Mouse (Mus musculus) heart, embryonic 16.5 days (tissue): Measurements from ENCODE around the gene Cpa5. TPM values are rescaled to one million over a fixed set of nuclear protein-coding genes. Genes with fewer than 3 reads are reported as not detected.

ENCODE experiments used
- ATAC-seq: fragments of 200-750 bp; cut with Nextera tagmentation; replicated peaks from 2 replicates; pipeline ENCODE4 v1.8.0; 2017; ENCODE audit warnings: moderate number of reproducible peaks; ENCODE audit not compliant: insufficient read depth, low FRiP score; ENCODE audit errors: extremely low read depth
- H3K27ac ChIP-seq: fragments of 300-500 bp; sonication (generic); 2 replicates; pipeline ENCODE4 v1.5.1; 2014; ENCODE audit warnings: mild to moderate bottlenecking, low read length, control low read depth, moderate library complexity
- H3K27me3 ChIP-seq: fragments of 300-500 bp; sonication (generic); 2 replicates; pipeline ENCODE4 v1.6.1; 2014; ENCODE audit warnings: low read length, mixed read lengths; ENCODE audit not compliant: control insufficient read depth, insufficient read depth
- H3K36me3 ChIP-seq: fragments of 300-500 bp; sonication (generic); 2 replicates; pipeline ENCODE4 v1.6.1; 2014; ENCODE audit not compliant: control insufficient read depth, insufficient read depth
- H3K4me1 ChIP-seq: fragments of 300-500 bp; sonication (generic); 2 replicates; pipeline ENCODE4 v1.6.1; 2014; ENCODE audit warnings: low read length, mixed read lengths; ENCODE audit not compliant: control insufficient read depth, insufficient read depth
- H3K4me2 ChIP-seq: fragments of 300-500 bp; sonication (generic); 2 replicates; pipeline ENCODE4 v1.6.1; 2014; ENCODE audit warnings: low read depth, mild to moderate bottlenecking, control low read depth, low read length
- H3K4me3 ChIP-seq: fragments of 300-500 bp; sonication (generic); 2 replicates; pipeline ENCODE4 v1.5.1; 2014; ENCODE audit warnings: mild to moderate bottlenecking, control low read depth, low read length
- H3K9ac ChIP-seq: fragments of 300-500 bp; sonication (generic); 2 replicates; pipeline ENCODE4 v1.6.1; 2014; ENCODE audit warnings: low read length, control low read depth
- H3K9me3 ChIP-seq: fragments of 300-500 bp; sonication (generic); replicated peaks from 2 replicates; pipeline ENCODE4 v1.6.1; 2016; ENCODE audit warnings: low read length; ENCODE audit not compliant: control insufficient read depth
- WGBS: fragments of 180-500 bp; shearing (Covaris S2); extraction: QIAGEN DNeasy Blood & Tissue Kit; methylation state at CpG from one replicate; pipeline ENCODE4 v1.1.7; 2014; 5-methylcytosine and 5-hydroxymethylcytosine counted together
- polyA plus RNA-seq: library from polyadenylated mRNA; unstranded; fragments of >200 nt; fragmentation: Nextera tagmentation; extraction: Ambion mirVana; gene quantifications from 2 replicates; pipeline ENCODE4 v1.2.1, GENCODE M21; 2015

Gene Cpa5
- 0.55 and 0.59 TPM in 2 replicates for polyA plus RNA-seq

GRCm38 (mm10) chr6:30610710-30611109 is at the start of gene Cpa5:
Gene Cpa5, plus strand, starts transcription at chr6:30611010.
- H3K27ac ChIP-seq = no peak within 1 kb of the TSS
- no peaks in the 10 kb centered on the region for H3K27me3 ChIP-seq
- no peak within 1 kb of the TSS for H3K4me2 ChIP-seq
- H3K36me3 ChIP-seq = no peaks in the 10 kb centered on the region
- 96% methylated on average over 7 of the region's 7 CpGs for WGBS
- H3K4me3 ChIP-seq = no peak within 1 kb of the TSS
- H3K9me3 ChIP-seq = no peaks in the 10 kb centered on the region
- H3K4me1 ChIP-seq = no peaks in the 10 kb centered on the region
- ATAC-seq = no peak
- H3K9ac ChIP-seq = no peak within 1 kb of the TSS

- Histone ChIP-seq H3K9me3 (no peaks in the 10 kb centered on the region), H3K27ac (no peak overlapping the region), H3K4me3 (no peak overlapping the region), H3K36me3 (no peaks in the 10 kb centered on the region), H3K9ac (no peak overlapping the region), H3K4me1 (0 out of 2 replicates have a peak, but pooled peaks cover 7% of the 10 kb centered on the region), H3K4me2 (no peak overlapping the region), H3K27me3 (no peaks in the 10 kb centered on the region)
- WGBS = 67% methylated on average over 4 of the region's 4 CpGs
- ATAC-seq = no peak
These were observed 48.7 kb upstream of the Cpa5 start for GRCm38 (mm10) chr6:30562132-30562531.

- no peak for ATAC-seq
- 55% methylated on average over 6 of the region's 6 CpGs for WGBS
These were observed 47.2 kb upstream of the Cpa5 start for GRCm38 (mm10) chr6:30563575-30563974.

GRCm38 (mm10) chr6:30564051-30564450 is 46.8 kb upstream of the Cpa5 start:
- Histone ChIP-seq H3K27ac (no peak overlapping the region), H3K4me3 (no peak overlapping the region), H3K4me1 (peaks cover 12% of the 10 kb centered on the region; the same call in 1 of the 2 replicates), H3K4me2 (no peak overlapping the region), H3K36me3 (no peaks in the 10 kb centered on the region), H3K27me3 (no peaks in the 10 kb centered on the region), H3K9me3 (no peaks in the 10 kb centered on the region), H3K9ac (no peak overlapping the region)
- ATAC-seq = no peak
- WGBS = 84% methylated on average over 6 of the region's 6 CpGs

More at GRCm38 (mm10) chr6:30563575-30563974, 47.2 kb upstream of the Cpa5 start:
- peaks cover 12% of the 10 kb centered on the region; the same call in 1 of the 2 replicates for H3K4me1 ChIP-seq
- H3K36me3 ChIP-seq = no peaks in the 10 kb centered on the region
- no peaks in the 10 kb centered on the region for H3K9me3 ChIP-seq
- no peak overlapping the region for H3K4me2 ChIP-seq
- H3K27ac ChIP-seq = no peak overlapping the region
- H3K27me3 ChIP-seq = no peaks in the 10 kb centered on the region
- H3K9ac ChIP-seq = no peak overlapping the region
- no peak overlapping the region for H3K4me3 ChIP-seq

GRCm38 (mm10) chr6:30568069-30568468 is 42.7 kb upstream of the Cpa5 start, which contains the start of gene Cpa4:
Gene Cpa4, plus strand, starts transcription at chr6:30568369.
- Histone ChIP-seq H3K4me2 (no peak within 1 kb of the TSS), H3K4me3 (no peak within 1 kb of the TSS), H3K27ac (no peak within 1 kb of the TSS), H3K9ac (no peak within 1 kb of the TSS), H3K36me3 (no peaks in the 10 kb centered on the region), H3K27me3 (no peaks in the 10 kb centered on the region), H3K9me3 (no peaks in the 10 kb centered on the region), H3K4me1 (peaks cover 27% of the 10 kb centered on the region)
- ATAC-seq = no peak
- 62% methylated on average over 5 of the region's 5 CpGs for WGBS

- no peak overlapping the region for H3K9ac ChIP-seq
- ATAC-seq = no peak
- H3K4me2 ChIP-seq = no peak overlapping the region
- H3K27ac ChIP-seq = no peak overlapping the region
- WGBS = 83% methylated on average over 10 of the region's 10 CpGs
- H3K9me3 ChIP-seq = no peaks in the 10 kb centered on the region
- H3K4me3 ChIP-seq = no peak overlapping the region
- H3K36me3 ChIP-seq = no peaks in the 10 kb centered on the region
- peaks cover 26% of the 10 kb centered on the region for H3K4me1 ChIP-seq
- no peaks in the 10 kb centered on the region for H3K27me3 ChIP-seq
These were observed 41.5 kb upstream of the Cpa5 start for GRCm38 (mm10) chr6:30569331-30569730.

GRCm38 (mm10) chr6:30570012-30570411 is 40.8 kb upstream of the Cpa5 start:
- H3K4me2 ChIP-seq = no peak overlapping the region
- H3K9ac ChIP-seq = no peak overlapping the region
- no peak; the same call in 1 of the 2 replicates for ATAC-seq
- 47% methylated on average over 5 of the region's 5 CpGs for WGBS
- H3K27ac ChIP-seq = no peak overlapping the region
- no peaks in the 10 kb centered on the region for H3K36me3 ChIP-seq
- H3K27me3 ChIP-seq = no peaks in the 10 kb centered on the region
- H3K4me3 ChIP-seq = no peak overlapping the region
- no peaks in the 10 kb centered on the region for H3K9me3 ChIP-seq
- H3K4me1 ChIP-seq = peaks cover 27% of the 10 kb centered on the region

- Histone ChIP-seq H3K4me1 (peaks cover 27% of the 10 kb centered on the region), H3K27me3 (no peaks in the 10 kb centered on the region), H3K9me3 (no peaks in the 10 kb centered on the region), H3K4me3 (no peak overlapping the region), H3K9ac (peak overlapping the region; percentile 39; the same call in 1 of the 2 replicates), H3K36me3 (no peaks in the 10 kb centered on the region), H3K27ac (peak overlapping the region; percentile 91), H3K4me2 (peak overlapping the region; percentile 27)
- 32% methylated on average over 20 of the region's 20 CpGs for WGBS
- peak; percentile 90 for ATAC-seq
These were observed 38.1 kb upstream of the Cpa5 start for GRCm38 (mm10) chr6:30572456-30573311.

GRCm38 (mm10) chr6:30573380-30573779 is 37.4 kb upstream of the Cpa5 start:
- Histone ChIP-seq H3K27ac (peak overlapping the region; percentile 77), H3K9me3 (no peaks in the 10 kb centered on the region), H3K9ac (no peak overlapping the region), H3K4me2 (no peak overlapping the region), H3K4me1 (peaks cover 24% of the 10 kb centered on the region), H3K36me3 (no peaks in the 10 kb centered on the region), H3K27me3 (no peaks in the 10 kb centered on the region), H3K4me3 (no peak overlapping the region)
- WGBS = 70% methylated on average over 5 of the region's 5 CpGs
- ATAC-seq = no peak
